ENCODE assay signal across 9 mouse cellular contexts in genomic region chr4:24896829-24897228, GRCm38 (mm10). TPM values are rescaled to one million over a fixed set of nuclear protein-coding genes. Genes with fewer than 3 reads are reported as not detected.
A peak's percentile ranks its signal among the peaks of the same experiment; 100 is the strongest.
DNase-seq lines count a peak whose midpoint lies in the region; ATAC-seq and TF ChIP-seq lines count a peak whose summit lies in the region.
"Had no signal": no experiment of that assay in that cellular context is flagged by ENCODE, and none has a peak within 500 bp of the region (broad histone marks: within the 10 kb centered on the region; RNA-seq: fewer than 3 reads in every experiment).

No protein-coding gene starts in this region.

- H3K4me2 ChIP-seq in forebrain, embryonic 11.5 days (ENCODE audit: low read depth, low read length, severe bottlenecking): no peak overlapping the region; the same call in 1 of the 2 replicates
- peak overlapping the region; percentile 67 for H3K4me2 ChIP-seq in forebrain, embryonic 14.5 days (ENCODE audit: low read length)
- peak overlapping the region; percentile 97 for H3K4me2 ChIP-seq in myocyte (ENCODE audit: low read depth)

- H3K36me3 ChIP-seq in forebrain, embryonic 11.5 days (ENCODE audit: control insufficient read depth, insufficient read depth, low read length): no peaks in the 10 kb centered on the region; the same call in 1 of the 2 replicates
- H3K36me3 ChIP-seq in forebrain, embryonic 10.5 days (replicated peaks): peaks cover 17% of the 10 kb centered on the region
- H3K36me3 ChIP-seq in forebrain, embryonic 14.5 days (ENCODE audit: control insufficient read depth, insufficient read depth, low read length): 0 out of 2 replicates have a peak, but pooled peaks cover 9% of the 10 kb centered on the region
- peaks cover 16% of the 10 kb centered on the region for H3K36me3 ChIP-seq in limb, embryonic 10.5 days
- peaks cover 11% of the 10 kb centered on the region for H3K36me3 ChIP-seq in myocyte (ENCODE audit: control insufficient read depth, insufficient read depth)

- peak; percentile 37; the same call in 1 of the 2 replicates for ATAC-seq in forebrain, embryonic 11.5 days (replicated peaks; ENCODE audit: low FRiP score)
- ATAC-seq in forebrain, embryonic 14.5 days: peak; percentile 25; the same call in 1 of the 2 replicates

- H3K79me2 ChIP-seq in myocyte (ENCODE audit: control insufficient read depth, insufficient read depth): peaks cover 18% of the 10 kb centered on the region

- no peak for DNase-seq in forebrain, embryonic 11.5 days (ENCODE audit: low spot score)
- DNase-seq in forebrain, embryonic 10.5 days (ENCODE audit: extremely low spot score, low spot score): no peak
- DNase-seq in 3134 (ENCODE audit: extremely low read depth, insufficient read length, low spot score): peak; percentile 25
- DNase-seq in brain, adult 2 months (ENCODE audit: low read depth, low spot score): peak; percentile 87
- peak; percentile 90 for DNase-seq in forebrain, embryonic 14.5 days (ENCODE audit: low spot score)
- DNase-seq in limb, embryonic 10.5 days (ENCODE audit: low spot score): no peak
- DNase-seq in urinary bladder, postnatal 10 days (ENCODE audit: low spot score): no peak

- no peaks in the 10 kb centered on the region for H3K9me3 ChIP-seq in forebrain, embryonic 11.5 days (ENCODE audit: control insufficient read depth, low read length)
- no peaks in the 10 kb centered on the region; the same call in 1 of the 2 replicates for H3K9me3 ChIP-seq in forebrain, embryonic 10.5 days
- no peaks in the 10 kb centered on the region for H3K9me3 ChIP-seq in forebrain, embryonic 14.5 days (replicated peaks; ENCODE audit: control insufficient read depth, low read length)
- no peaks in the 10 kb centered on the region for H3K9me3 ChIP-seq in limb, embryonic 10.5 days (replicated peaks)
- H3K9me3 ChIP-seq: limb, embryonic 13.5 days had no signal

- 0% methylated on average over 1 of the region's 1 CpGs for WGBS in forebrain, embryonic 11.5 days
- WGBS in forebrain, embryonic 10.5 days: 2% methylated on average over 1 of the region's 1 CpGs
- WGBS in forebrain, embryonic 14.5 days: 0% methylated on average over 1 of the region's 1 CpGs
- 0% methylated on average over 1 of the region's 1 CpGs for WGBS in limb, embryonic 10.5 days

- H3K4me1 ChIP-seq in forebrain, embryonic 11.5 days (replicated peaks; ENCODE audit: control insufficient read depth, insufficient read depth, low read length): 0 out of 2 replicates have a peak, but pooled peaks cover 2% of the 10 kb centered on the region
- H3K4me1 ChIP-seq in forebrain, embryonic 10.5 days: peaks cover 14% of the 10 kb centered on the region
- peaks cover 6% of the 10 kb centered on the region; the same call in 1 of the 2 replicates for H3K4me1 ChIP-seq in forebrain, embryonic 14.5 days (ENCODE audit: control insufficient read depth, insufficient read depth, low read length)
- H3K4me1 ChIP-seq in limb, embryonic 10.5 days: peaks cover 8% of the 10 kb centered on the region

- H3K27me3 ChIP-seq in forebrain, embryonic 11.5 days (ENCODE audit: control insufficient read depth, insufficient read depth, low read length): no peaks in the 10 kb centered on the region
- H3K27me3 ChIP-seq in forebrain, embryonic 10.5 days (ENCODE audit: poor library complexity, severe bottlenecking): no peaks in the 10 kb centered on the region
- H3K27me3 ChIP-seq in forebrain, embryonic 14.5 days (replicated peaks; ENCODE audit: control insufficient read depth, insufficient read depth, low read length): no peaks in the 10 kb centered on the region
- no peaks in the 10 kb centered on the region for H3K27me3 ChIP-seq in limb, embryonic 10.5 days (ENCODE audit: low read depth, poor library complexity, severe bottlenecking)
- no peaks in the 10 kb centered on the region for H3K27me3 ChIP-seq in myocyte (ENCODE audit: control insufficient read depth, insufficient read depth, insufficient read length)
- H3K27me3 ChIP-seq: limb, embryonic 13.5 days had no signal

- no peak overlapping the region for H3ac ChIP-seq in myocyte (ENCODE audit: control insufficient read depth, insufficient read length)

- H3K9ac ChIP-seq in forebrain, embryonic 11.5 days (ENCODE audit: low read length): no peak overlapping the region
- no peak overlapping the region for H3K9ac ChIP-seq in forebrain, embryonic 14.5 days (ENCODE audit: low read length)

- H3K4me3 ChIP-seq in forebrain, embryonic 11.5 days (ENCODE audit: low read depth, low read length): no peak overlapping the region
- H3K4me3 ChIP-seq in forebrain, embryonic 10.5 days: no peak overlapping the region
- H3K4me3 ChIP-seq in forebrain, embryonic 14.5 days (ENCODE audit: low read depth, low read length): no peak overlapping the region
- peak overlapping the region; percentile 76; the same call in 1 of the 2 replicates for H3K4me3 ChIP-seq in limb, embryonic 10.5 days
- peak overlapping the region; percentile 82 for H3K4me3 ChIP-seq in myocyte

- no peak overlapping the region for H3K27ac ChIP-seq in forebrain, embryonic 11.5 days (ENCODE audit: low read depth, low read length)
- H3K27ac ChIP-seq in forebrain, embryonic 10.5 days: no peak overlapping the region
- no peak overlapping the region for H3K27ac ChIP-seq in forebrain, embryonic 14.5 days (ENCODE audit: low read depth, low read length)
- H3K27ac ChIP-seq in limb, embryonic 10.5 days: no peak overlapping the region
- H3K27ac ChIP-seq: limb, embryonic 13.5 days had no signal

- TF ChIP-seq POLR2A in myocyte (IDR thresholded peaks at IDR 0.05; ENCODE audit: insufficient read length, low read depth): no peak

TF ChIP-seq in myocyte, 11 proteins besides CTCF, POLR2A, EP300 and RAD21:
- TF ChIP-seq E2F4 (IDR thresholded peaks at IDR 0.05; ENCODE audit: insufficient read depth): no peak
- no peak for TF ChIP-seq TCF3 (IDR thresholded peaks at IDR 0.05; ENCODE audit: insufficient read length, low read depth)
- TF ChIP-seq USF1 (IDR thresholded peaks at IDR 0.05; ENCODE audit: low read depth): no peak
- no peak for TF ChIP-seq MYOD1 (IDR thresholded peaks at IDR 0.05; ENCODE audit: control insufficient read depth in 1 of 3, insufficient read length in 2 of 3, low read depth in 2 of 3)

RNA-seq across cellular contexts. Expression of gene Ndufaf4, which starts 1.1 kb away (rescaled TPM):
- 66.5 and 67.8 TPM in 2 replicates for polyA plus RNA-seq in forebrain, embryonic 11.5 days (2014; fragmentation: Nextera tagmentation; extraction: Ambion mirVana)
- polyA plus RNA-seq in forebrain, embryonic 10.5 days (2016; fragmentation: Nextera tagmentation; extraction: Ambion mirVana): 64.7 and 65.2 TPM in 2 replicates
- 62.9 and 69.9 TPM in 2 replicates for polyA plus RNA-seq in forebrain, embryonic 14.5 days (2014; fragmentation: Nextera tagmentation; extraction: Ambion mirVana)
- polyA plus RNA-seq in limb, embryonic 10.5 days (2016; fragmentation: Nextera tagmentation; extraction: Ambion mirVana): 53.3 and 64.7 TPM in 2 replicates
- polyA plus RNA-seq in myocyte (2012; fragmentation: generic; extraction: Trizol): 13.1 TPM

RNA-seq across cellular contexts. Expression of gene Klhl32, which starts 45.9 kb away (rescaled TPM):
- polyA plus RNA-seq in forebrain, embryonic 11.5 days (2014; fragmentation: Nextera tagmentation; extraction: Ambion mirVana): 5.7 and 7.5 TPM in 2 replicates
- 3.7 and 3.8 TPM in 2 replicates for polyA plus RNA-seq in forebrain, embryonic 10.5 days (2016; fragmentation: Nextera tagmentation; extraction: Ambion mirVana)
- polyA plus RNA-seq in forebrain, embryonic 14.5 days (2014; fragmentation: Nextera tagmentation; extraction: Ambion mirVana): 12.0 and 16.6 TPM in 2 replicates
- 4.0 and 4.9 TPM in 2 replicates for polyA plus RNA-seq in limb, embryonic 10.5 days (2016; fragmentation: Nextera tagmentation; extraction: Ambion mirVana)
- polyA plus RNA-seq in myocyte (2012; fragmentation: generic; extraction: Trizol): 0.07 TPM

Comparison
In these comparisons a context has a peak if more than half of its experiments do, and no peak if none do; other contexts are left out.
1. DNase-seq: peak in 3134 (single experiment), brain, adult 2 months (single experiment) and forebrain, embryonic 14.5 days (single experiment); none in forebrain, embryonic 11.5 days (single experiment), forebrain, embryonic 10.5 days (single experiment), limb, embryonic 10.5 days (single experiment) and urinary bladder, postnatal 10 days (single experiment).
2. H3K4me3 ChIP-seq: peak in limb, embryonic 10.5 days (single experiment) and myocyte (single experiment); none in forebrain, embryonic 11.5 days (single experiment), forebrain, embryonic 10.5 days (single experiment) and forebrain, embryonic 14.5 days (single experiment).